Mouse (Mus musculus) liver, adult 2 months (tissue): ENCODE results near the gene Pip4k2c. TPM values are rescaled to one million over a fixed set of nuclear protein-coding genes. Genes with fewer than 3 reads are reported as not detected.
"Not testable (repeated sequence)": the region's sequence is repeated elsewhere in the genome, so short reads cannot be mapped to it uniquely, and the experiment has no call there.

Experiments
- DNase-seq: peaks from one replicate; pipeline ENCODE4 v3.0.0-alpha.2; 2011; ENCODE audit warnings: low read depth, low spot score; ENCODE audit errors: extremely low read depth
- H3K27ac ChIP-seq: fragments of 200-500 bp; replicated peaks from 2 replicates; pipeline ENCODE4 v1.5.1; 2012; ENCODE audit warnings: low read depth, mild to moderate bottlenecking, control low read depth, inconsistent platforms, low read length; ENCODE audit not compliant: insufficient read depth
- H3K27me3 ChIP-seq: fragments of 200-500 bp; 2 replicates; pipeline ENCODE4 v1.6.1; 2012; ENCODE audit warnings: mild to moderate bottlenecking, moderate library complexity, low read length, inconsistent platforms; ENCODE audit not compliant: control insufficient read depth, insufficient read depth
- H3K36me3 ChIP-seq: fragments of 200-500 bp; 2 replicates; pipeline ENCODE4 v1.6.1; 2012; ENCODE audit warnings: low read length, inconsistent platforms; ENCODE audit not compliant: control insufficient read depth, insufficient read depth
- H3K4me1 ChIP-seq: fragments of 200-500 bp; 2 replicates; pipeline ENCODE4 v1.6.1; 2011; ENCODE audit warnings: low read length; ENCODE audit not compliant: control insufficient read depth, insufficient read depth
- H3K4me3 ChIP-seq: fragments of 200-500 bp; 2 replicates; pipeline ENCODE4 v1.5.1; 2011; ENCODE audit warnings: low read depth, mild to moderate bottlenecking, control low read depth, low read length, moderate library complexity; ENCODE audit not compliant: insufficient read depth
- H3K79me2 ChIP-seq: fragments of 200-500 bp; 2 replicates; pipeline ENCODE4 v1.6.1; 2012; ENCODE audit warnings: inconsistent platforms, mild to moderate bottlenecking, low read length, moderate library complexity; ENCODE audit not compliant: control insufficient read depth, insufficient read depth
- H3K9ac ChIP-seq: fragments of 200-500 bp; 2 replicates; pipeline ENCODE4 v1.6.1; 2012; ENCODE audit warnings: low read depth, mild to moderate bottlenecking, control low read depth, inconsistent platforms, low read length
- CTCF ChIP-seq: fragments of 200-500 bp; IDR thresholded peaks from 2 replicates; pipeline ENCODE4 v1.5.1; 2011; ENCODE audit warnings: low read depth, low read length, control low read depth
- POLR2A ChIP-seq: fragments of 200-500 bp; IDR thresholded peaks from 2 replicates; pipeline ENCODE4 v1.6.1; 2011; ENCODE audit warnings: low read length, control low read depth; ENCODE audit not compliant: insufficient read depth; ENCODE audit errors: extremely low read depth
- WGBS: fragments of 180-500 bp; shearing (Covaris S2); methylation state at CpG from one replicate; pipeline ENCODE4 v1.1.7; 2018; 5-methylcytosine and 5-hydroxymethylcytosine counted together
- polyA plus RNA-seq: library from polyadenylated mRNA; depleted of rRNA; stranded (reverse); fragments of >200 nt; gene quantifications from 2 replicates; pipeline ENCODE4 v1.2.3, GENCODE M21; 2012
- total RNA-seq: library from RNA; depleted of rRNA; stranded (reverse); fragments of >200 nt; gene quantifications from 2 replicates; pipeline ENCODE4 v1.2.3, GENCODE M21; 2014

Pip4k2c gene
- total and polyA plus RNA-seq, 2 experiments, result 8.9 to 13.9 TPM

DNA sequence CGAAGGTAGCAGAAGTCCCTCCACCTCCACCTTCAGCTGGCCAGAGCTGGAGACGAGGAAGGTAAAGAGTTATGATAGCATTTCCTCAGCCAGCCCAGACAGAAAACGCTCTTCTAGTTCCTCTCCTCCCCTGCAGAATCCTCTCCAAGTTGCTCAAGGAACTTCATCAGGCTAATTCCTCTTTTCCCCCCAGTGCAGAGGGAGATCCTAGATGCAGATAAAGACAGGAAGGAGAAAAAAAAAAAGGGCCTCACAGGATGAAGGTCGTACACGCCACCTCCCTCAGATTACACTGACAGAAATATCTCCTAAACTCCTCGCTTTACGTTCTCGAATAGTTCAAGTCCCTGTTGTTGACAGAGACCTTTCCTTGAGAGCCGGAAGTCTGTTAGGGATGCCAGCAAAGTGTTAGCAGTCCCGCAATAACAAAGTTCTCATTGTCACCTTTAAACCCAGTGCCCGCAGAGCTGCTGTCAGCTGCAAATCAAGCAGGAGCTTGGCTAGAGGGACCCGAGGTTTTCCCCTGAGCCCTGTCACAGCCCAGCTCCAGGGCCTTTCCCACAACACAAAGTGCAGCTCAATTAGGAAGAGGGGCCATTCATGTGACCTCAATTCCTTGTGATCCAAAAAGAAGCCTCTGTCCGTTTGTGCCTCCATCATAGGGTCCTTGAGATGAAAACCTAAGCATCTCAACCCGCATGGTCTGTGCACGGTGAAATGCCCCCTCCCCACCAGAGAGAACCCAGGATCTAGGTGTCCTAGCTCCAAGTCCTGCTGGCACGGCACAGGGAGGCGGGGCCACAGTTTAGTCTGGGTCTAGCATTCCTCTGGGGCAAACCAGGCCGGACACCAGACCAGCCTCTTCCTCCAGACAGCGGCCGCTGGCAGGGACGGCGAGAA lies 16.7 kb downstream of the Pip4k2c start:
- no peaks in the 10 kb centered on the region for H3K36me3 ChIP-seq
- H3K9ac ChIP-seq, result peak overlapping the region; percentile 78
- peak overlapping the region; percentile 77 for H3K4me3 ChIP-seq
- DNase-seq, result no peak
- H3K27me3 ChIP-seq, result no peaks in the 10 kb centered on the region
- WGBS, result 32% methylated on average over 22 of the region's 22 CpGs
- H3K27ac ChIP-seq, result no peak overlapping the region
- no peaks in the 10 kb centered on the region for H3K79me2 ChIP-seq
- TF ChIP-seq CTCF (no peak), POLR2A (no peak)
- H3K4me1 ChIP-seq, result no peaks in the 10 kb centered on the region

DNA sequence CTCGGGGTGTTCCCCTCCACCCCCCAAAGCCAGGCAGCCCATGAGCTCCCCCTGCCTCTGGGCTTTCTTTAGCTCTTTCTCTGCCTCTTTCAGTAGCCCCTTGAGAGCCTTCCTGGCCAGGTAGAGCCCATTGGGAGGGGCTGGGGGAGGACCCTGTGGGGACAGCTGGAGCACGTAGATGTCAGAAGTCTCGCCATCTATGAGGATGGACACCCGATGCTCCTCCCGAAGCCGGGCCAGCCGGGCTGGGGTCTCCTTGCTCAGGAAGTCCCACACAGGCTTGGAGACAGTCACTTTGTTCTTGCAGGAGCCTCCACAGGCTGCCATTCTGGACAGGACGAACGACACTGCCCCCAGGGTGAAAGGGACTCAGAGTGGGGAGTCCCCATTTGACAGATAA lies 18.4 kb downstream of the Pip4k2c start:
- no peaks in the 10 kb centered on the region for H3K36me3 ChIP-seq
- H3K27me3 ChIP-seq, result peaks cover 8% of the 10 kb centered on the region
- WGBS, result 92% methylated on average over 9 of the region's 9 CpGs
- H3K27ac ChIP-seq, result no peak overlapping the region
- H3K9ac ChIP-seq, result no peak overlapping the region
- H3K4me3 ChIP-seq, result no peak overlapping the region
- TF ChIP-seq CTCF, result no peak
- TF ChIP-seq POLR2A, result no peak
- no peak for DNase-seq
- H3K79me2 ChIP-seq, result no peaks in the 10 kb centered on the region
- no peaks in the 10 kb centered on the region for H3K4me1 ChIP-seq

DNA sequence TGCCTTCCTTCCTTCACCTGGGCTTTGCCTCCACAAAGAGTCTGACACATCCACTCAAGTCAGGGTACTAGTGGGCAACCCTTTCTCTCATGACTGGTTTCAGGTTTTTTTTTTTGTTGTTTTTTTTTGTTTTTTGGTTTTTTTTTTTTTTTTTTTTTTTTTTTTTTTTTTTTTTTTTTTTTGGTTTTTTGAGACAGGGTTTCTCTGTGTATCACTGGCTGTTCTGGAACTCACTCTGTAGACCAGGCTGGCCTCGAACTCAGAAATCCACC lies 19.4 kb downstream of the Pip4k2c start:
- not testable (repeated sequence) for H3K79me2 ChIP-seq, H3K4me3 ChIP-seq, H3K9ac ChIP-seq, H3K27me3 ChIP-seq, H3K27ac ChIP-seq, H3K36me3 ChIP-seq, DNase-seq, H3K4me1 ChIP-seq
- 62% methylated on average over 1 of the region's 1 CpGs for WGBS

DNA sequence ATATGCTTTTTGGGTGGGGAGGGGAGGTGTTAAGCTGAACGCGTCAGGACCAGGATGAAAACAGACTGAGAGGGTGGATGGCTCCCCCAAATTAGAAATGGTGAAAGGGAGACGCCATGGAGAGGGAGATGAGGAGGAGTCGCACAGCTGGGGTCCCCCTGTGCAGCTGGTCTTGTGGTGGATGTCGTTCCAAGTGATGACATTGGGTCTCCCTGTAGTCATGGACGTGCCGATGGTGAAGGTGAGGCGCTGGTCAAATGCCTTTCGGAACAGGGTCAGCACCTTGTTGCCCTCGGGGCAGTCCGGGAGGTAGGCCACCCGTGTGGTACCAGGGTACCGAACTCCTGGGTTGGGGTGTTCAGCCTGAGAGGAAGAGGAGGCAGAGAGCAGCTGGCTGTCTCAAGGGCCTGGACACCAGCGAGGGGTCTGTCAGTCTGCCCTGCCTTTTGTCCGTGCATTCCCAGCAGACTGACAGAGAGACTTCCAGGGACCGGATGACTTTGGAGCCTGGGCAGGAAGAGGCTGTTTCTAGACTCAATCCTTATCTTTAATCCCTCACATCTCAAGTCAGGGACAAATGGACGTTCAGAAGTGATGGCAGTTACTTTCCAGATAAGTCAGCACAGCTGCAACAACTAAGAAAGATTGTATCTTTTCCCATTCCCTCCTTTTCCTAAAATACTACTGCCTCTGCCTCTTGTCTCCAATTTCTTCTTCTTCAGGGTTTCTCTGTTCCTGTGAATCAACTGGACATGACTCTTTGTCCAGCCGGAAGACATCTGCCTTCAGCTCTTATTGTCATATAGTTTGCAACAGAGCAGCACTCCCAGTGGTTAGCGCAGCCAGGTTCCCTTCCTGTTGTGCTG lies 20.0 kb downstream of the Pip4k2c start:
- peaks cover 8% of the 10 kb centered on the region for H3K27me3 ChIP-seq
- H3K36me3 ChIP-seq, result no peaks in the 10 kb centered on the region
- no peaks in the 10 kb centered on the region for H3K4me1 ChIP-seq
- TF ChIP-seq CTCF, result no peak
- no peak for TF ChIP-seq POLR2A
- DNase-seq, result no peak
- H3K27ac ChIP-seq, result no peak overlapping the region
- 77% methylated on average over 19 of the region's 19 CpGs for WGBS
- no peak overlapping the region for H3K9ac ChIP-seq
- no peaks in the 10 kb centered on the region for H3K79me2 ChIP-seq
- no peak overlapping the region for H3K4me3 ChIP-seq

GRCm38 (mm10) chr10:127190398-127191190 lies 20.8 kb downstream of the Pip4k2c start:
- no peak for DNase-seq
- WGBS, result 78% methylated on average over 14 of the region's 14 CpGs
- H3K9ac ChIP-seq, result no peak overlapping the region
- TF ChIP-seq CTCF (no peak), POLR2A (no peak)
- no peaks in the 10 kb centered on the region for H3K79me2 ChIP-seq
- H3K36me3 ChIP-seq, result no peaks in the 10 kb centered on the region
- peaks cover 2% of the 10 kb centered on the region; the same call in 1 of the 2 replicates for H3K4me1 ChIP-seq
- H3K27me3 ChIP-seq, result peaks cover 8% of the 10 kb centered on the region
- no peak overlapping the region for H3K4me3 ChIP-seq
- no peak overlapping the region for H3K27ac ChIP-seq
